Mouse (Mus musculus): ENCODE measurements at regions not wholly inside any gene's neighbourhood (a gene's known extent, or its start where the extent isn't known, plus 50 kb on each side); places are given as distances from the start of the nearest gene placed in this dataset.

- TF ChIP-seq CTCF (IDR thresholded peaks at IDR 0.05; ENCODE audit: extremely low read depth, insufficient read depth, low read length) (no peak), POLR2A (IDR thresholded peaks at IDR 0.05; ENCODE audit: extremely low read depth, insufficient read depth, low read length) (no peak)
- Histone ChIP-seq H3K4me1 (ENCODE audit: control insufficient read depth, insufficient read depth, low read length) (no peaks in the 10 kb centered on the region; the same call in 1 of the 2 replicates), H3K4me3 (ENCODE audit: insufficient read depth, low read length) (no peak overlapping the region), H3K27ac (ENCODE audit: insufficient read depth, low read length) (no peak overlapping the region)
Measured at GRCm38 (mm10) chr16:70178975-70179374, 134.8 kb upstream of the Gbe1 start.

GRCm38 (mm10) chr16:70213861-70214597 lies 99.7 kb upstream of the Gbe1 start:
- TF ChIP-seq POLR2A (IDR thresholded peaks at IDR 0.05; ENCODE audit: extremely low read depth, insufficient read depth, low read length) (no peak), CTCF (IDR thresholded peaks at IDR 0.05; ENCODE audit: extremely low read depth, insufficient read depth, low read length) (no peak)

GRCm38 (mm10) chr16:70214800-70215199 lies 98.9 kb upstream of the Gbe1 start:
- no peaks in the 10 kb centered on the region for H3K4me1 ChIP-seq (ENCODE audit: control insufficient read depth, insufficient read depth, low read length)
- H3K27ac ChIP-seq (ENCODE audit: insufficient read depth, low read length), result no peak overlapping the region
- TF ChIP-seq CTCF (IDR thresholded peaks at IDR 0.05; ENCODE audit: extremely low read depth, insufficient read depth, low read length) (no peak), POLR2A (IDR thresholded peaks at IDR 0.05; ENCODE audit: extremely low read depth, insufficient read depth, low read length) (no peak)
- H3K4me3 ChIP-seq (ENCODE audit: insufficient read depth, low read length), result no peak overlapping the region

More at GRCm38 (mm10) chr16:70213861-70214597, 99.7 kb upstream of the Gbe1 start:
- no peak overlapping the region for H3K27ac ChIP-seq (ENCODE audit: insufficient read depth, low read length)
- H3K4me3 ChIP-seq (ENCODE audit: insufficient read depth, low read length), result no peak overlapping the region
- no peaks in the 10 kb centered on the region for H3K4me1 ChIP-seq (ENCODE audit: control insufficient read depth, insufficient read depth, low read length)

GRCm38 (mm10) chr16:70227601-70228226 lies 86.0 kb upstream of the Gbe1 start:
- H3K4me3 ChIP-seq (ENCODE audit: insufficient read depth, low read length), result no peak overlapping the region
- no peak for TF ChIP-seq CTCF (IDR thresholded peaks at IDR 0.05; ENCODE audit: extremely low read depth, insufficient read depth, low read length)
- TF ChIP-seq POLR2A (IDR thresholded peaks at IDR 0.05; ENCODE audit: extremely low read depth, insufficient read depth, low read length), result no peak
- H3K4me1 ChIP-seq (ENCODE audit: control insufficient read depth, insufficient read depth, low read length), result no peaks in the 10 kb centered on the region
- H3K27ac ChIP-seq (ENCODE audit: insufficient read depth, low read length), result no peak overlapping the region

- no peak overlapping the region for H3K4me3 ChIP-seq (ENCODE audit: insufficient read depth, low read length)
- TF ChIP-seq CTCF (IDR thresholded peaks at IDR 0.05; ENCODE audit: extremely low read depth, insufficient read depth, low read length) (no peak), POLR2A (IDR thresholded peaks at IDR 0.05; ENCODE audit: extremely low read depth, insufficient read depth, low read length) (no peak)
- no peaks in the 10 kb centered on the region for H3K4me1 ChIP-seq (ENCODE audit: control insufficient read depth, insufficient read depth, low read length)
- H3K27ac ChIP-seq (ENCODE audit: insufficient read depth, low read length), result no peak overlapping the region
Measured at GRCm38 (mm10) chr16:70232706-70233105, 81.0 kb upstream of the Gbe1 start.

- no peak for TF ChIP-seq CTCF (IDR thresholded peaks at IDR 0.05; ENCODE audit: extremely low read depth, insufficient read depth, low read length)
- TF ChIP-seq POLR2A (IDR thresholded peaks at IDR 0.05; ENCODE audit: extremely low read depth, insufficient read depth, low read length), result no peak
- no peaks in the 10 kb centered on the region for H3K4me1 ChIP-seq (ENCODE audit: control insufficient read depth, insufficient read depth, low read length)
- H3K4me3 ChIP-seq (ENCODE audit: insufficient read depth, low read length), result no peak overlapping the region
- no peak overlapping the region for H3K27ac ChIP-seq (ENCODE audit: insufficient read depth, low read length)
Measured at GRCm38 (mm10) chr16:70235189-70235588, 78.6 kb upstream of the Gbe1 start.

GRCm38 (mm10) chr16:70239432-70239941 lies 74.3 kb upstream of the Gbe1 start:
- TF ChIP-seq POLR2A (IDR thresholded peaks at IDR 0.05; ENCODE audit: extremely low read depth, insufficient read depth, low read length), result no peak
- TF ChIP-seq CTCF (IDR thresholded peaks at IDR 0.05; ENCODE audit: extremely low read depth, insufficient read depth, low read length), result no peak
- Histone ChIP-seq H3K4me1 (ENCODE audit: control insufficient read depth, insufficient read depth, low read length) (no peaks in the 10 kb centered on the region), H3K27ac (ENCODE audit: insufficient read depth, low read length) (no peak overlapping the region), H3K4me3 (ENCODE audit: insufficient read depth, low read length) (no peak overlapping the region)

- Histone ChIP-seq H3K4me3 (ENCODE audit: insufficient read depth, low read length) (no peak overlapping the region), H3K4me1 (ENCODE audit: control insufficient read depth, insufficient read depth, low read length) (no peaks in the 10 kb centered on the region), H3K27ac (ENCODE audit: insufficient read depth, low read length) (no peak overlapping the region)
- TF ChIP-seq CTCF (IDR thresholded peaks at IDR 0.05; ENCODE audit: extremely low read depth, insufficient read depth, low read length) (no peak), POLR2A (IDR thresholded peaks at IDR 0.05; ENCODE audit: extremely low read depth, insufficient read depth, low read length) (no peak)
Measured at GRCm38 (mm10) chr16:70244205-70244756, 69.5 kb upstream of the Gbe1 start.

GRCm38 (mm10) chr16:70244963-70245362 lies 68.8 kb upstream of the Gbe1 start:
- TF ChIP-seq CTCF (IDR thresholded peaks at IDR 0.05; ENCODE audit: extremely low read depth, insufficient read depth, low read length) (no peak), POLR2A (IDR thresholded peaks at IDR 0.05; ENCODE audit: extremely low read depth, insufficient read depth, low read length) (no peak)
- Histone ChIP-seq H3K27ac (ENCODE audit: insufficient read depth, low read length) (no peak overlapping the region), H3K4me3 (ENCODE audit: insufficient read depth, low read length) (no peak overlapping the region), H3K4me1 (ENCODE audit: control insufficient read depth, insufficient read depth, low read length) (no peaks in the 10 kb centered on the region)

All from cortical plate, adult 2 months (tissue).